Mouse (Mus musculus): ENCODE measurements around the gene Olfm2. TPM values are rescaled to one million over a fixed set of nuclear protein-coding genes. Genes with fewer than 3 reads are reported as not detected.
"Not testable (repeated sequence)": the region's sequence is repeated elsewhere in the genome, so short reads cannot be mapped to it uniquely, and the experiment has no call there.

Gene Olfm2
- polyA plus RNA-seq, 1 experiment, result 0.11 TPM

GRCm38 (mm10) chr9:20638552-20638951 lies 107.6 kb downstream of the Olfm2 start:
- Histone ChIP-seq H3K4me2 (ENCODE audit: low read depth) (no peak overlapping the region), H3ac (ENCODE audit: control insufficient read depth, insufficient read length) (no peak overlapping the region), H3K4me3 (no peak overlapping the region), H3K27me3 (ENCODE audit: control insufficient read depth, insufficient read depth, insufficient read length) (no peaks in the 10 kb centered on the region), H3K79me2 (ENCODE audit: control insufficient read depth, insufficient read depth) (peaks cover 29% of the 10 kb centered on the region), H3K36me3 (ENCODE audit: control insufficient read depth, insufficient read depth) (no peaks in the 10 kb centered on the region)
- TF ChIP-seq TCF3 (IDR thresholded peaks at IDR 0.05; ENCODE audit: insufficient read length, low read depth), result no peak
- TF ChIP-seq REST (IDR thresholded peaks at IDR 0.05; ENCODE audit: insufficient read depth, insufficient read length), result no peak
- no peak for TF ChIP-seq TCF12 (IDR thresholded peaks at IDR 0.05; ENCODE audit: insufficient read depth, poor library complexity, severe bottlenecking)
- no peak for TF ChIP-seq CEBPB (IDR thresholded peaks at IDR 0.05; ENCODE audit: insufficient read depth, poor library complexity, severe bottlenecking)
- no peak for TF ChIP-seq E2F4 (IDR thresholded peaks at IDR 0.05; ENCODE audit: insufficient read depth)
- TF ChIP-seq USF1 (IDR thresholded peaks at IDR 0.05; ENCODE audit: low read depth), result no peak
- no peak for TF ChIP-seq MYOD1 (IDR thresholded peaks at IDR 0.05; ENCODE audit: control insufficient read depth in 1 of 3, insufficient read length in 2 of 3, low read depth in 2 of 3)
- no peak for TF ChIP-seq POLR2AphosphoS2 (IDR thresholded peaks at IDR 0.05; ENCODE audit: insufficient read length, low read depth)
- TF ChIP-seq SRF (IDR thresholded peaks at IDR 0.05; ENCODE audit: control insufficient read depth, insufficient read length, low read depth), result no peak
- no peak for TF ChIP-seq MAX (IDR thresholded peaks at IDR 0.05; ENCODE audit: low read depth)
- TF ChIP-seq MYOG (IDR thresholded peaks at IDR 0.05; ENCODE audit: control insufficient read depth in 1 of 3, insufficient read depth in 1 of 3, insufficient read length in 2 of 3, low read depth in 2 of 3), result no peak
- no peak for TF ChIP-seq POLR2A (IDR thresholded peaks at IDR 0.05; ENCODE audit: insufficient read length, low read depth)

- no peak for TF ChIP-seq MAX (IDR thresholded peaks at IDR 0.05; ENCODE audit: low read depth)
- no peak for TF ChIP-seq MYOG (IDR thresholded peaks at IDR 0.05; ENCODE audit: control insufficient read depth in 1 of 3, insufficient read depth in 1 of 3, insufficient read length in 2 of 3, low read depth in 2 of 3)
- no peak for TF ChIP-seq USF1 (IDR thresholded peaks at IDR 0.05; ENCODE audit: low read depth)
- no peak for TF ChIP-seq TCF12 (IDR thresholded peaks at IDR 0.05; ENCODE audit: insufficient read depth, poor library complexity, severe bottlenecking)
- TF ChIP-seq POLR2AphosphoS2 (IDR thresholded peaks at IDR 0.05; ENCODE audit: insufficient read length, low read depth), result no peak
- no peak for TF ChIP-seq SRF (IDR thresholded peaks at IDR 0.05; ENCODE audit: control insufficient read depth, insufficient read length, low read depth)
- no peak for TF ChIP-seq E2F4 (IDR thresholded peaks at IDR 0.05; ENCODE audit: insufficient read depth)
- no peak for TF ChIP-seq MYOD1 (IDR thresholded peaks at IDR 0.05; ENCODE audit: control insufficient read depth in 1 of 3, insufficient read length in 2 of 3, low read depth in 2 of 3)
- TF ChIP-seq POLR2A (IDR thresholded peaks at IDR 0.05; ENCODE audit: insufficient read length, low read depth), result no peak
- no peak for TF ChIP-seq REST (IDR thresholded peaks at IDR 0.05; ENCODE audit: insufficient read depth, insufficient read length)
- TF ChIP-seq TCF3 (IDR thresholded peaks at IDR 0.05; ENCODE audit: insufficient read length, low read depth), result no peak
- no peak for TF ChIP-seq CEBPB (IDR thresholded peaks at IDR 0.05; ENCODE audit: insufficient read depth, poor library complexity, severe bottlenecking)
- Histone ChIP-seq H3ac (ENCODE audit: control insufficient read depth, insufficient read length) (no peak overlapping the region), H3K36me3 (ENCODE audit: control insufficient read depth, insufficient read depth) (no peaks in the 10 kb centered on the region), H3K27me3 (ENCODE audit: control insufficient read depth, insufficient read depth, insufficient read length) (no peaks in the 10 kb centered on the region), H3K4me3 (no peak overlapping the region), H3K4me2 (ENCODE audit: low read depth) (no peak overlapping the region), H3K79me2 (ENCODE audit: control insufficient read depth, insufficient read depth) (peaks cover 25% of the 10 kb centered on the region)
Observed at GRCm38 (mm10) chr9:20636790-20637189, 109.4 kb downstream of the Olfm2 start.

- Histone ChIP-seq H3K4me2 (ENCODE audit: low read depth) (no peak overlapping the region), H3K27me3 (ENCODE audit: control insufficient read depth, insufficient read depth, insufficient read length) (no peaks in the 10 kb centered on the region), H3ac (ENCODE audit: control insufficient read depth, insufficient read length) (no peak overlapping the region), H3K79me2 (ENCODE audit: control insufficient read depth, insufficient read depth) (peaks cover 19% of the 10 kb centered on the region), H3K36me3 (ENCODE audit: control insufficient read depth, insufficient read depth) (no peaks in the 10 kb centered on the region), H3K4me3 (no peak overlapping the region)
- TF ChIP-seq USF1 (IDR thresholded peaks at IDR 0.05; ENCODE audit: low read depth), result no peak
- TF ChIP-seq MYOG (IDR thresholded peaks at IDR 0.05; ENCODE audit: control insufficient read depth in 1 of 3, insufficient read depth in 1 of 3, insufficient read length in 2 of 3, low read depth in 2 of 3), result no peak
- no peak for TF ChIP-seq SRF (IDR thresholded peaks at IDR 0.05; ENCODE audit: control insufficient read depth, insufficient read length, low read depth)
- no peak for TF ChIP-seq E2F4 (IDR thresholded peaks at IDR 0.05; ENCODE audit: insufficient read depth)
Observed at GRCm38 (mm10) chr9:20636256-20636655, 109.9 kb downstream of the Olfm2 start.

GRCm38 (mm10) chr9:20635676-20636075 lies 110.5 kb downstream of the Olfm2 start:
- H3K4me3 ChIP-seq; H3K27me3 ChIP-seq (ENCODE audit: control insufficient read depth, insufficient read depth, insufficient read length); H3K4me2 ChIP-seq (ENCODE audit: low read depth); H3ac ChIP-seq (ENCODE audit: control insufficient read depth, insufficient read length); H3K36me3 ChIP-seq (ENCODE audit: control insufficient read depth, insufficient read depth): not testable (repeated sequence)
- peaks cover 14% of the 10 kb centered on the region for H3K79me2 ChIP-seq (ENCODE audit: control insufficient read depth, insufficient read depth)

- no peak overlapping the region for H3ac ChIP-seq (ENCODE audit: control insufficient read depth, insufficient read length)
- TF ChIP-seq USF1 (IDR thresholded peaks at IDR 0.05; ENCODE audit: low read depth), result no peak
- no peak for TF ChIP-seq CEBPB (IDR thresholded peaks at IDR 0.05; ENCODE audit: insufficient read depth, poor library complexity, severe bottlenecking)
- no peak for TF ChIP-seq SRF (IDR thresholded peaks at IDR 0.05; ENCODE audit: control insufficient read depth, insufficient read length, low read depth)
- TF ChIP-seq REST (IDR thresholded peaks at IDR 0.05; ENCODE audit: insufficient read depth, insufficient read length), result no peak
- no peak for TF ChIP-seq TCF3 (IDR thresholded peaks at IDR 0.05; ENCODE audit: insufficient read length, low read depth)
- TF ChIP-seq MAX (IDR thresholded peaks at IDR 0.05; ENCODE audit: low read depth), result no peak
- TF ChIP-seq E2F4 (IDR thresholded peaks at IDR 0.05; ENCODE audit: insufficient read depth), result no peak
- TF ChIP-seq TCF12 (IDR thresholded peaks at IDR 0.05; ENCODE audit: insufficient read depth, poor library complexity, severe bottlenecking), result no peak
- TF ChIP-seq POLR2A (IDR thresholded peaks at IDR 0.05; ENCODE audit: insufficient read length, low read depth), result no peak
- no peak for TF ChIP-seq MYOD1 (IDR thresholded peaks at IDR 0.05; ENCODE audit: control insufficient read depth in 1 of 3, insufficient read length in 2 of 3, low read depth in 2 of 3)
- no peak for TF ChIP-seq POLR2AphosphoS2 (IDR thresholded peaks at IDR 0.05; ENCODE audit: insufficient read length, low read depth)
- no peaks in the 10 kb centered on the region for H3K36me3 ChIP-seq (ENCODE audit: control insufficient read depth, insufficient read depth)
- no peak overlapping the region for H3K4me2 ChIP-seq (ENCODE audit: low read depth)
- H3K79me2 ChIP-seq (ENCODE audit: control insufficient read depth, insufficient read depth), result no peaks in the 10 kb centered on the region
- H3K4me3 ChIP-seq, result no peak overlapping the region
- H3K27me3 ChIP-seq (ENCODE audit: control insufficient read depth, insufficient read depth, insufficient read length), result no peaks in the 10 kb centered on the region
Observed at GRCm38 (mm10) chr9:20631332-20631731, 114.8 kb downstream of the Olfm2 start.

Other genes starting within 250 kb of the Olfm2 start
- 5.8 TPM for gene Zfp266, start 224.9 kb downstream of the Olfm2 start, polyA plus RNA-seq (2012; fragmentation: generic; extraction: Trizol)
- 1.7 TPM for gene Zfp846, start 165.1 kb downstream of the Olfm2 start, polyA plus RNA-seq (2012; fragmentation: generic; extraction: Trizol)
- gene Ubl5, start 103.5 kb downstream of the Olfm2 start, polyA plus RNA-seq (2012; fragmentation: generic; extraction: Trizol), result 762 TPM
- 10.6 TPM for gene Fbxl12, start 101.6 kb downstream of the Olfm2 start, polyA plus RNA-seq (2012; fragmentation: generic; extraction: Trizol)
- 36.8 TPM for gene Pin1, start 94.3 kb downstream of the Olfm2 start, polyA plus RNA-seq (2012; fragmentation: generic; extraction: Trizol)
- gene Col5a3, start 68.7 kb upstream of the Olfm2 start, polyA plus RNA-seq (2012; fragmentation: generic; extraction: Trizol), result 70.3 TPM
- not detected for gene Rdh8, start 72.2 kb upstream of the Olfm2 start, polyA plus RNA-seq (2012; fragmentation: generic; extraction: Trizol)
- gene A230050P20Rik, start 122.3 kb upstream of the Olfm2 start, polyA plus RNA-seq (2012; fragmentation: generic; extraction: Trizol), result 4.6 TPM
- 12.6 TPM for gene Angptl6, start 133.4 kb upstream of the Olfm2 start, polyA plus RNA-seq (2012; fragmentation: generic; extraction: Trizol)
- gene Ppan, start 141.8 kb upstream of the Olfm2 start, polyA plus RNA-seq (2012; fragmentation: generic; extraction: Trizol), result 44.3 TPM
- 202 TPM for gene Eif3g, start 152.3 kb upstream of the Olfm2 start, polyA plus RNA-seq (2012; fragmentation: generic; extraction: Trizol)
- 22.1 TPM for gene Dnmt1, start 213.5 kb upstream of the Olfm2 start, polyA plus RNA-seq (2012; fragmentation: generic; extraction: Trizol)
- gene S1pr2, start 230.4 kb upstream of the Olfm2 start, polyA plus RNA-seq (2012; fragmentation: generic; extraction: Trizol), result 5.5 TPM

All from myocyte (in vitro differentiated cells).